In the genomic region with DNA sequence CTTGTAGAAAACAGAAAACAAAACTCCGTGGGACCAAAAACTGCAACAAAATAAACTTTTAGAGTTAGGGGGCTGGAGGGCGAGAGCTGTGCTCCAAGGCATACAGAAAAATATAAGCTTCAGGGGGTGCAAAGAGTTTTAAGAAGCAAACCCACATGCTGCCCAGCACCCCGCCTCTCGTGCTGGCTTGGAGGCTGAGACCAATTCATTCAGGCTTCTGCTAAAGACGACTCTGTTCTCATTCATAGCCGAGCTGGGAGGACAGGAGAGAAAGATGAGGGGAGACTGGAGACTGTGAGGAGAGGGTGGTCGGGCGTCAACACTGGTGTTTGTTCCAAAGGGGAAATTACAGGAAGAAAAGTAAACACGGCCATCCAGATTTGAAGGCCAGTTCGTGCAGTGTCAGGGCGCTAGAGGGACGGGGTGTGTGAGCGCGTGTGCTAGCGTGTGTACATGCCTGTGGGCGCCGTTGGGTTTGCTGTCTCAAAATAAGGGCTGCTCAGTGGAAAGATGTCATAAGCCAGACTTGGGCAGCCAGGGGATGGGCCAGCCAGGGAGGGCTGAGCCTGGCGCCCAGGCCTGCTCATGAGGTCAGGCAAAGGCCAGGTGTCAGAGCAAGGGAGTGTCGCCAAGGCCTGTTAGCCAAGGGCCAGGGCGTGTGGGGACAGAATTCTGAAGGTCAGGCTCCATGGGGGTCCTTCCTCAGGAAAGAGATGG, we compare ENCODE assay signal across 7 mouse cellular contexts. TPM values are rescaled to one million over a fixed set of nuclear protein-coding genes. Genes with fewer than 3 reads are reported as not detected.
DNase-seq lines count a peak whose midpoint lies in the region; ATAC-seq and TF ChIP-seq lines count a peak whose summit lies in the region.

No protein-coding gene starts in this region.

- no peak overlapping the region for H3K4me3 ChIP-seq in embryonic facial prominence, embryonic 12.5 days
- no peak overlapping the region for H3K4me3 ChIP-seq in heart, embryonic 16.5 days (ENCODE audit: low read length)
- no peak overlapping the region for H3K4me3 ChIP-seq in limb, embryonic 13.5 days
- no peak overlapping the region for H3K4me3 ChIP-seq in small intestine, adult 2 months (ENCODE audit: low read depth, low read length)

- peak overlapping the region; percentile 88 for H3K27ac ChIP-seq in embryonic facial prominence, embryonic 12.5 days
- H3K27ac ChIP-seq in heart, embryonic 16.5 days (ENCODE audit: low read length), result peak overlapping the region; percentile 98
- H3K27ac ChIP-seq in limb, embryonic 13.5 days, result peak overlapping the region; percentile 94
- H3K27ac ChIP-seq in small intestine, adult 2 months (ENCODE audit: insufficient read depth, low read depth, low read length), result peak overlapping the region; percentile 46

- H3K9me3 ChIP-seq in embryonic facial prominence, embryonic 12.5 days, result no peaks in the 10 kb centered on the region
- no peaks in the 10 kb centered on the region for H3K9me3 ChIP-seq in heart, embryonic 16.5 days (replicated peaks; ENCODE audit: control insufficient read depth, low read length)
- H3K9me3 ChIP-seq in limb, embryonic 13.5 days, result no peaks in the 10 kb centered on the region

- peak; percentile 51 for DNase-seq in NIH3T3 (ENCODE audit: low read depth)
- DNase-seq in thymus, postnatal 10 days (ENCODE audit: low spot score in 2 of 2), result no peak

- peaks cover 8% of the 10 kb centered on the region for H3K27me3 ChIP-seq in embryonic facial prominence, embryonic 12.5 days
- no peaks in the 10 kb centered on the region for H3K27me3 ChIP-seq in heart, embryonic 16.5 days (ENCODE audit: control insufficient read depth, insufficient read depth, low read length)
- H3K27me3 ChIP-seq in limb, embryonic 13.5 days, result peaks cover 11% of the 10 kb centered on the region
- H3K27me3 ChIP-seq in small intestine, adult 2 months (ENCODE audit: control insufficient read depth, insufficient read depth, low read length), result no peaks in the 10 kb centered on the region

- no peak overlapping the region for H3K9ac ChIP-seq in embryonic facial prominence, embryonic 12.5 days
- peak overlapping the region; percentile 51 for H3K9ac ChIP-seq in heart, embryonic 16.5 days (ENCODE audit: low read length)
- 0 out of 2 replicates have a peak overlapping the region, but pooled peaks have one; percentile 25 for H3K9ac ChIP-seq in limb, embryonic 13.5 days

- TF ChIP-seq POLR2A in small intestine, adult 2 months (IDR thresholded peaks at IDR 0.05; ENCODE audit: low read depth, low read length), result no peak

- ATAC-seq in embryonic facial prominence, embryonic 12.5 days (ENCODE audit: insufficient number of reproducible peaks, insufficient read depth, low FRiP score, low TSS enrichment), result no peak
- ATAC-seq in heart, embryonic 16.5 days (replicated peaks; ENCODE audit: extremely low read depth, insufficient read depth, low FRiP score), result no peak; the same call in 1 of the 2 replicates
- no peak for ATAC-seq in limb, embryonic 13.5 days (ENCODE audit: low FRiP score, low read depth)
- ATAC-seq in frontal cortex, adult (ENCODE audit: low TSS enrichment), result no peak

- H3K4me1 ChIP-seq in embryonic facial prominence, embryonic 12.5 days, result peaks cover 44% of the 10 kb centered on the region
- H3K4me1 ChIP-seq in heart, embryonic 16.5 days (ENCODE audit: control insufficient read depth, insufficient read depth, low read length), result peaks cover 54% of the 10 kb centered on the region
- peaks cover 83% of the 10 kb centered on the region for H3K4me1 ChIP-seq in limb, embryonic 13.5 days
- H3K4me1 ChIP-seq in small intestine, adult 2 months (ENCODE audit: control insufficient read depth, insufficient read depth, insufficient read length, low read length), result peaks cover 3% of the 10 kb centered on the region; the same call in 1 of the 2 replicates

- WGBS in embryonic facial prominence, embryonic 12.5 days, result 54% methylated on average over 20 of the region's 20 CpGs
- WGBS in heart, embryonic 16.5 days, result 41% methylated on average over 20 of the region's 20 CpGs
- WGBS in limb, embryonic 13.5 days, result 46% methylated on average over 20 of the region's 20 CpGs
- 29% methylated on average over 20 of the region's 20 CpGs for WGBS in small intestine, adult 2 months

- no peak for TF ChIP-seq CTCF in small intestine, adult 2 months (IDR thresholded peaks at IDR 0.05; ENCODE audit: extremely low read depth, insufficient read length, insufficient replicate concordance, low read depth, low read length)

- no peaks in the 10 kb centered on the region for H3K36me3 ChIP-seq in embryonic facial prominence, embryonic 12.5 days
- no peaks in the 10 kb centered on the region for H3K36me3 ChIP-seq in heart, embryonic 16.5 days (ENCODE audit: control insufficient read depth, insufficient read depth)
- H3K36me3 ChIP-seq in limb, embryonic 13.5 days, result no peaks in the 10 kb centered on the region
- H3K36me3 ChIP-seq in small intestine, adult 2 months (ENCODE audit: control insufficient read depth, insufficient read depth, low read length), result no peaks in the 10 kb centered on the region

- peak overlapping the region; percentile 12; the same call in 1 of the 2 replicates for H3K4me2 ChIP-seq in embryonic facial prominence, embryonic 12.5 days (replicated peaks)
- H3K4me2 ChIP-seq in heart, embryonic 16.5 days (ENCODE audit: low read depth, low read length), result peak overlapping the region; percentile 35
- peak overlapping the region; percentile 22 for H3K4me2 ChIP-seq in limb, embryonic 13.5 days (replicated peaks)

RNA-seq across cellular contexts. Expression of gene Atoh8, which starts 9.3 kb away (rescaled TPM):
- polyA plus RNA-seq in embryonic facial prominence, embryonic 12.5 days (2016; fragmentation: Nextera tagmentation; extraction: Ambion mirVana), result 16.4 and 18.6 TPM in 2 replicates
- polyA plus RNA-seq in heart, embryonic 16.5 days (2015; fragmentation: Nextera tagmentation; extraction: Ambion mirVana), result 14.5 and 17.0 TPM in 2 replicates
- polyA plus RNA-seq in limb, embryonic 13.5 days (2015; fragmentation: Nextera tagmentation; extraction: Ambion mirVana), result 31.5 and 32.3 TPM in 2 replicates
- polyA plus RNA-seq in small intestine, adult 2 months (2012; rRNA removed), result 4.9 and 9.1 TPM in 2 replicates

RNA-seq across cellular contexts. Expression of gene Sftpb, which starts 59.7 kb away (rescaled TPM):
- polyA plus RNA-seq in embryonic facial prominence, embryonic 12.5 days (2016; fragmentation: Nextera tagmentation; extraction: Ambion mirVana), result not detected in 2 replicates
- 2.9 and 27.8 TPM in 2 replicates for polyA plus RNA-seq in heart, embryonic 16.5 days (2015; fragmentation: Nextera tagmentation; extraction: Ambion mirVana)
- polyA plus RNA-seq in limb, embryonic 13.5 days (2015; fragmentation: Nextera tagmentation; extraction: Ambion mirVana), result not detected in 2 replicates
- polyA plus RNA-seq in small intestine, adult 2 months (2012; rRNA removed), result 0.36 and 0.71 TPM in 2 replicates

Comparison
In these comparisons a context has a peak if more than half of its experiments do, and no peak if none do; other contexts are left out.
1. H3K27ac ChIP-seq: peak in every context shown above with its lines; median percentile 98 in heart, embryonic 16.5 days; 94 in limb, embryonic 13.5 days; 88 in embryonic facial prominence, embryonic 12.5 days; 46 in small intestine, adult 2 months.